Mouse (Mus musculus): Measurements from ENCODE around the gene Nfix.

DNA sequence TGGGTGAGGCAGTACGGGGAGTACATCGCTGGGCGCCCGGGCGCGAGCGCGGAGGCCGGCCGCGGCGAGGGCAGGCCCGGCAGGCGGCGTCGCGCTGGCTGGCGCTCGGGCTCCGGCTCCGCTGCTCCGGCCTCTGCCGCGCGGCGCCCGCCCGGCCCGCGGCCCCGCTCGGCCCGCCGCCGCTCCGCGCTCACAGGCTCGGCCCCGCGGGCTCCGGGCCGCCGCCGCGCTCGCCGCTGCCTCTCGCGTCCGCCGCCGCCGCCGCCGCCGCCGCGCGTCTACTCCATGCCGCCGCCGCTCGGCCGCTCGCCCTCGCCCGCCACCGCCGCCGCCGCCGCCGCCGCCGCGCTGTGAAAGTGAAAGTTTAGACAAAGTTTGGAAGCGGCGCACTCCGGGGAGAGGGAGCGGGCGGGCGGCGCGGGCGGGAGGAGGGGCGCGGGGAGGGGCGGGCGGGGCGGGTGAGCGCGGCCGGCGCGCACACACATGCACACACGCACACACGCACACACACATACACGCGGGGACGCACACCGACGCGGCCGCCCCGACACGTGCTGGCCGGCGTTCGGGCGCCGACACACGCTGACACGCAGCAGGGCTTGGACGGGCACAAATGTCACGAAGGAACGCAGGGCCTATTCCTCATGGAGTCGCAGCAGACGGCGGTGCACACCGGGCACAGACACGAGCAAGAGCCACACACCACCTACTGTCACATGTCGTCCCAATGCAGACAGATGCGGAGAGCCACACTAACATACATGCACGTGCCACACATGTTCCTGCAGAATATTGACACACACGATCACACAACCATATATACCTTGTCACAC lies at the start of gene Nfix:
- TF ChIP-seq CTCF (conservative IDR thresholded peaks at IDR 0.05; ENCODE audit: low read length) (no peak), POU5F1 (IDR thresholded peaks at IDR 0.05; ENCODE audit: borderline replicate concordance, low read length) (no peak), NANOG (IDR thresholded peaks at IDR 0.05; ENCODE audit: borderline replicate concordance, low read length) (no peak)
